Mouse (Mus musculus) ES-E14 (cell line): ENCODE measurements around the gene Ldb1.

Experiments
- CHD2 ChIP-seq: IDR thresholded peaks from 2 replicates; pipeline ENCODE4 v1.6.1; 2014; ENCODE audit warnings: mild to moderate bottlenecking, low read depth, low read length, inconsistent platforms
- HCFC1 ChIP-seq: IDR thresholded peaks from 2 replicates; pipeline ENCODE4 v1.6.1; 2012; ENCODE audit warnings: low read length, inconsistent platforms, borderline replicate concordance; ENCODE audit not compliant: insufficient read depth
- ZC3H11A ChIP-seq: IDR thresholded peaks from 2 replicates; pipeline ENCODE4 v1.6.1; 2012; ENCODE audit warnings: low read depth, mild to moderate bottlenecking, inconsistent platforms, low read length, borderline replicate concordance
- ZNF384 ChIP-seq: IDR thresholded peaks from 2 replicates; pipeline ENCODE4 v1.6.1; 2012; ENCODE audit warnings: low read depth, low read length, inconsistent platforms

GRCm38 (mm10) chr19:46030196-46030983, 14.6 kb downstream of the Ldb1 start:
- TF ChIP-seq ZC3H11A (no peak), HCFC1 (no peak), ZNF384 (no peak), CHD2 (no peak)
